Mouse (Mus musculus): ENCODE measurements around the gene Mat1a. TPM values are rescaled to one million over a fixed set of nuclear protein-coding genes. Genes with fewer than 3 reads are reported as not detected.

Mat1a gene
- polyA plus RNA-seq, 1 experiment = 0.69 TPM

- no peaks in the 10 kb centered on the region for H3K4me1 ChIP-seq (ENCODE audit: control insufficient read depth, insufficient read depth, insufficient read length)
- 78% methylated on average over 7 of the region's 7 CpGs for WGBS
- DNase-seq (ENCODE audit: low read depth in 1 of 2, low spot score in 2 of 2) = no peak
- no peaks in the 10 kb centered on the region for H3K27me3 ChIP-seq (ENCODE audit: control insufficient read depth, insufficient read depth, low read length)
- TF ChIP-seq POLR2A (IDR thresholded peaks at IDR 0.05; ENCODE audit: low read depth, low read length) (no peak), CTCF (IDR thresholded peaks at IDR 0.05; ENCODE audit: extremely low read depth, insufficient read depth, insufficient read length, insufficient replicate concordance) (no peak)
- no peak within 1 kb of the TSS for H3K4me3 ChIP-seq (ENCODE audit: extremely low read depth, insufficient read depth, insufficient read length)
- H3K27ac ChIP-seq (ENCODE audit: insufficient read depth, low read length) = no peak within 1 kb of the TSS
- no peaks in the 10 kb centered on the region for H3K36me3 ChIP-seq (ENCODE audit: control insufficient read depth, insufficient read depth, low read length)
Observed at GRCm38 (mm10) chr14:41131540-41131939, 26.7 kb downstream of the Mat1a start, which contains the start of gene Sftpa1. Sftpa1 (plus strand) TSS chr14:41131782.

GRCm38 (mm10) chr14:41137006-41137405, 32.2 kb downstream of the Mat1a start:
- no peaks in the 10 kb centered on the region for H3K36me3 ChIP-seq (ENCODE audit: control insufficient read depth, insufficient read depth, low read length)
- DNase-seq (ENCODE audit: low read depth in 1 of 2, low spot score in 2 of 2) = no peak
- H3K4me1 ChIP-seq (ENCODE audit: control insufficient read depth, insufficient read depth, insufficient read length) = no peaks in the 10 kb centered on the region
- no peak for TF ChIP-seq POLR2A (IDR thresholded peaks at IDR 0.05; ENCODE audit: low read depth, low read length)
- no peak for TF ChIP-seq CTCF (IDR thresholded peaks at IDR 0.05; ENCODE audit: extremely low read depth, insufficient read depth, insufficient read length, insufficient replicate concordance)
- H3K4me3 ChIP-seq (ENCODE audit: extremely low read depth, insufficient read depth, insufficient read length) = no peak overlapping the region
- H3K27me3 ChIP-seq (ENCODE audit: control insufficient read depth, insufficient read depth, low read length) = no peaks in the 10 kb centered on the region
- H3K27ac ChIP-seq (ENCODE audit: insufficient read depth, low read length) = no peak overlapping the region

DNA sequence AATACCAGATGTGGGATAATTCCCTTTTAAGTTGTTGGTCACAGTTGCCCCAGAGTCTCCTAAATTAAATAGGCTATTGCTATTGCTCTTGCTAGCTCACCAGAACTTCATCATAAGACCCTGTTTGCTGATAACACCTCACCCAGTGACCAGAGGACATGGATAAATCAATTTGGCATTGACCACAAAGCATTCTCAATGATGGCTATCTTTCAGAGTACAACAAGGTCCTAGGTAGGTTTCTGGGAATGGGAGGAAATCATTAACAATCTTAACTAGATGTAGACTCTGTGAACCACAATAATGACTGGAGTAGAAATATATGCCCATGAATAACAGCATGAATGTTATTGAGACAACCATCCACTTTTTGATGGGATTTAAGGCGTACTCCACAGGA, 35.9 kb downstream of the Mat1a start:
- 81% methylated on average over 1 of the region's 1 CpGs for WGBS
- no peak for TF ChIP-seq CTCF (IDR thresholded peaks at IDR 0.05; ENCODE audit: extremely low read depth, insufficient read depth, insufficient read length, insufficient replicate concordance)
- TF ChIP-seq POLR2A (IDR thresholded peaks at IDR 0.05; ENCODE audit: low read depth, low read length) = no peak
- Histone ChIP-seq H3K36me3 (ENCODE audit: control insufficient read depth, insufficient read depth, low read length) (no peaks in the 10 kb centered on the region), H3K4me1 (ENCODE audit: control insufficient read depth, insufficient read depth, insufficient read length) (no peaks in the 10 kb centered on the region), H3K27ac (ENCODE audit: insufficient read depth, low read length) (no peak overlapping the region), H3K4me3 (ENCODE audit: extremely low read depth, insufficient read depth, insufficient read length) (no peak overlapping the region), H3K27me3 (ENCODE audit: control insufficient read depth, insufficient read depth, low read length) (no peaks in the 10 kb centered on the region)
- no peak for DNase-seq (ENCODE audit: low read depth in 1 of 2, low spot score in 2 of 2)

DNA sequence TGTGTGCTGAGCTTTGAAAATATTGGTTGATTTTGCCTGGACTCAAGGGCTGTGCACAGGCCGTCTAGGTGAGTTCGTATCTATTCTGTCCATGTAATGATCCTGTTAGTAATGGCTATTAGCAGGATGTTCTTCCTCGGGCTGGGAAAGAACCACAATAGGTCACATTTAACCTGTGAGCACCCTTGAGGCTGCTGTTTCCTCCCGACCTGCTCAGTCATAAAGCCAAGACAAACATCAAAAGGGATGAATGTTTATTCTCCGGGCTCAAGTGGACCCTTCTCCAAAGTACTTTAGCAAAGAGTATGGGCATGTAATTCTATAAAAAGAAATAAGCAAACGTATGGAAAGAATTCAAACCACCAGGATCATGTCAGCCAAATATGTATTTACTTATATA, 41.2 kb downstream of the Mat1a start:
- Histone ChIP-seq H3K27ac (ENCODE audit: insufficient read depth, low read length) (no peak overlapping the region), H3K27me3 (ENCODE audit: control insufficient read depth, insufficient read depth, low read length) (no peaks in the 10 kb centered on the region), H3K36me3 (ENCODE audit: control insufficient read depth, insufficient read depth, low read length) (no peaks in the 10 kb centered on the region), H3K4me1 (ENCODE audit: control insufficient read depth, insufficient read depth, insufficient read length) (no peaks in the 10 kb centered on the region), H3K4me3 (ENCODE audit: extremely low read depth, insufficient read depth, insufficient read length) (no peak overlapping the region)
- WGBS = 73% methylated on average over 6 of the region's 6 CpGs
- TF ChIP-seq POLR2A (IDR thresholded peaks at IDR 0.05; ENCODE audit: low read depth, low read length) (no peak), CTCF (IDR thresholded peaks at IDR 0.05; ENCODE audit: extremely low read depth, insufficient read depth, insufficient read length, insufficient replicate concordance) (no peak)
- no peak for DNase-seq (ENCODE audit: low read depth in 1 of 2, low spot score in 2 of 2)

DNA sequence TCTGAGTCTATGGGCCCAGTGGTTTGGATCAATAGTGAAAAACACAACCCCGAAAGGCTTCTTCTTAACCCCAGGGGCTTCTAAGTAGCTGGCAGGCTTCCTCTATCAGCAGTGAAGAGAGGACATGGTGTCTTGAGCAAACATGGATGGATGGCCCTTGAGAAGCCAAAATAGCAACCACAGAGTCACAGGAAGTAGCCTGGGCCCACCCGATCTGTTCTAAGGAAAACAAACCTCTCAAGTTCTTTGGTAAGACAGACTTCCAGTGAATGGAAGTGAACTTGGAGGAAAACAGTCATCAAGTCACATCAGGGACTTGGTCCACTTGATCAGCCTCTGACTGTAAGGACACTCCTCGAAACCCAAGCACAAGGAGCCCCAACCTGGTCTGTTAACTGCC, 42.1 kb downstream of the Mat1a start:
- WGBS = 68% methylated on average over 3 of the region's 3 CpGs
- H3K27ac ChIP-seq (ENCODE audit: insufficient read depth, low read length) = no peak overlapping the region
- H3K4me1 ChIP-seq (ENCODE audit: control insufficient read depth, insufficient read depth, insufficient read length) = no peaks in the 10 kb centered on the region
- DNase-seq (ENCODE audit: low read depth in 1 of 2, low spot score in 2 of 2) = no peak
- H3K4me3 ChIP-seq (ENCODE audit: extremely low read depth, insufficient read depth, insufficient read length) = no peak overlapping the region
- TF ChIP-seq POLR2A (IDR thresholded peaks at IDR 0.05; ENCODE audit: low read depth, low read length) = no peak
- TF ChIP-seq CTCF (IDR thresholded peaks at IDR 0.05; ENCODE audit: extremely low read depth, insufficient read depth, insufficient read length, insufficient replicate concordance) = no peak
- no peaks in the 10 kb centered on the region for H3K36me3 ChIP-seq (ENCODE audit: control insufficient read depth, insufficient read depth, low read length)
- H3K27me3 ChIP-seq (ENCODE audit: control insufficient read depth, insufficient read depth, low read length) = no peaks in the 10 kb centered on the region

DNA sequence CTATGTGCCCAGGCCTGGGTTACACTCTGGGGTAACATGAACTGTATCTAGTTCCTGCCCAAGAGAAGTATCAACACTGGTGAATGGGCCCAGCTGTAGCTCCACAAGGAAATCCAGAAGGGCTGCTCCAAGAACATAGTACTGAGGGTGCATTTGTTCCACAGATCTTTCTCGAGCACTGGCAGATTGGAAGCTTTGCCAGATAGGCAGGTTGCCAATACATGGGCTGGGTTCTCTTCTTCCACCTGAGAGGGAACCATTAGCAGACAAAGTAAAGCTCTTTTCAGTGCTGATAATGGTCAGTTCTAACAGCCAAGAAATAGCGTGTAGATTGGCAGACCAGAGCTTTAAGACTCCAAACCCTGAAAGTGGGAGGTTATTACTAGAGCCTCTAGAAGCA, 42.5 kb downstream of the Mat1a start:
- DNase-seq (ENCODE audit: low read depth in 1 of 2, low spot score in 2 of 2) = no peak
- 85% methylated on average over 2 of the region's 2 CpGs for WGBS
- Histone ChIP-seq H3K27ac (ENCODE audit: insufficient read depth, low read length) (no peak overlapping the region), H3K4me1 (ENCODE audit: control insufficient read depth, insufficient read depth, insufficient read length) (no peaks in the 10 kb centered on the region), H3K27me3 (ENCODE audit: control insufficient read depth, insufficient read depth, low read length) (no peaks in the 10 kb centered on the region), H3K4me3 (ENCODE audit: extremely low read depth, insufficient read depth, insufficient read length) (no peak overlapping the region), H3K36me3 (ENCODE audit: control insufficient read depth, insufficient read depth, low read length) (no peaks in the 10 kb centered on the region)
- TF ChIP-seq CTCF (IDR thresholded peaks at IDR 0.05; ENCODE audit: extremely low read depth, insufficient read depth, insufficient read length, insufficient replicate concordance) (no peak), POLR2A (IDR thresholded peaks at IDR 0.05; ENCODE audit: low read depth, low read length) (no peak)

DNA sequence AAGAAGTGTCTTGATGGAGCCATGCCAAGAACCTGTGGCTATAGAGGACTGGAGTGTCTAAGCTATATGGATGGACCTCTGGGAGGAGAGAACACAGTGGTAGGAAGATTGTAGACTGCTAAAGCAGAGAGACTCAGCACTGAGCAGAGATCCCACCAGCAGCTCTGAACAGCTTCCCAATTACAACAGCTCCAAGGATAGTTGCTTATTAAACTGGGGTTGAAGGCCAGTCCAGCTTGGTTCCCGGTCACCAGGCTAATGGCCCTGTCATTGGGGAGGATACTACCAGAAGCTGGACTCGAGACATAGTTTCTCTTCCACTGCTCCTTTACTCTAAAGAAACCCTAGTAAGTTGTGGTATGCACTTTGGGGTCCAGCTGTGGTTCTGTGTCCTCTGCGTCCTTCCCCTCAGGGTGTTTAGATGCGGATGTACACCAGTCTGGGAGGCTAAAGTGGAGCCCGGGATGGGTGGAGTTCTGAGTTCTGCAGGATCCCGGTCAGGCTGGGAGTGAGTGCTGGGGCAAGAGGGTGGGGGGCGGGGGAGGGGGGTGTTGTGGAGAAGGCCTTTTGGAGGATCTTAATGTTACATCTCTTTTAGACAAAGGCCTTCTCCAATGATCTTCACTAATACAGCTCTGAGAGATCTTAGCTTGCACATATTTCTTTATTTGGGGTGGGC, 46.5 kb downstream of the Mat1a start, which contains the start of gene Mbl1:
TSS of gene Mbl1 (plus strand) at position 239 of the 679 bp plus-strand sequence.
- DNase-seq (ENCODE audit: low read depth in 1 of 2, low spot score in 2 of 2) = no peak
- H3K4me1 ChIP-seq (ENCODE audit: control insufficient read depth, insufficient read depth, insufficient read length) = no peaks in the 10 kb centered on the region
- 85% methylated on average over 7 of the region's 7 CpGs for WGBS
- no peak within 1 kb of the TSS for H3K27ac ChIP-seq (ENCODE audit: insufficient read depth, low read length)
- H3K27me3 ChIP-seq (ENCODE audit: control insufficient read depth, insufficient read depth, low read length) = no peaks in the 10 kb centered on the region
- TF ChIP-seq CTCF (IDR thresholded peaks at IDR 0.05; ENCODE audit: extremely low read depth, insufficient read depth, insufficient read length, insufficient replicate concordance) (no peak), POLR2A (IDR thresholded peaks at IDR 0.05; ENCODE audit: low read depth, low read length) (no peak)
- no peak within 1 kb of the TSS for H3K4me3 ChIP-seq (ENCODE audit: extremely low read depth, insufficient read depth, insufficient read length)
- no peaks in the 10 kb centered on the region for H3K36me3 ChIP-seq (ENCODE audit: control insufficient read depth, insufficient read depth, low read length)

All from spleen, adult 2 months (tissue).